Mouse (Mus musculus) brain, adult 2 months (tissue): ENCODE measurements at regions not wholly inside any gene's neighbourhood (a gene's known extent, or its start where the extent isn't known, plus 50 kb on each side); places are given as distances from the start of the nearest gene placed in this dataset.

Experiments
- DNase-seq: peaks from one replicate; pipeline ENCODE4 v3.0.0; 2011; ENCODE audit warnings: low read depth, low spot score

DNA sequence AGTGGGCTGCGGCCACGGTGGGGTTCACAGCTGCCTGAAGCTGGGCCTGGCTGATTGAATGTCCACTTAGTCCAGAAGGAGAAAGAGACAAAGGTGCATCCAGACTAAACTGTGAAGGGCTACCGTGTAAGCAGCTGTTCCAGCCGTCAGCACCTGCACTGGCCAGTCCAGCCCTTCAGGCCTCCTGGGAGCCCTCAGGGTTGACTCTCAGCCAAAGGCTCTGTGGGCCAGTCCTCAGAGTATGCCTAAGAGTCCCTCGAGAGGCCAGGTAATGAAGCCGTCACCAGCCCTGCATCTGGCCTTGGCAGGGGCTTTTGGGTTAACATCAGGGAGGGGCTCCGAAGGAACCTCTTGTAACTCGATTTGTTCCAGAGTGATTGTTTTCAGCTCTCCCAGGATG lies 187.4 kb downstream of the Gpd2 start:
- DNase-seq, result no peak

DNA sequence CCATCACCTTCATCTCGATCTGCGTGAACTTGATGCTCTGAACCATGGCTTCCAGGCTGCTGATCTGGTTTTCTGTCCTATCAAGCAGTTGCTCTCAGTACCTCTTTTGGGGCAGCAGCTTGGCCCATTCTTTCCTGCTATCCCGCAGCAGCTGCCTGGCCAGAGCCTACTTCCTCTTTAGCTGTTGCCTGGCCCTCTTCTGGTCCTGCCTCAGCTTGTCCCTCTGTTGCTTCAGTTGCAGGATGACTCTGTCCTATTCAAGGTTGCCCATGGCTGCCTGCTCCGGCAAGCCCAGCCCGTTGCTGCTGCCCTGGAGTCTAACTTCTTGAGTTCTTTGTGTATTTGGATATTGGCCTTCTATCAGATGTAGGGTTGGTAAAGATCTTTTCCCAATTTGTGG lies 188.0 kb downstream of the Gpd2 start:
- no peak for DNase-seq

DNA sequence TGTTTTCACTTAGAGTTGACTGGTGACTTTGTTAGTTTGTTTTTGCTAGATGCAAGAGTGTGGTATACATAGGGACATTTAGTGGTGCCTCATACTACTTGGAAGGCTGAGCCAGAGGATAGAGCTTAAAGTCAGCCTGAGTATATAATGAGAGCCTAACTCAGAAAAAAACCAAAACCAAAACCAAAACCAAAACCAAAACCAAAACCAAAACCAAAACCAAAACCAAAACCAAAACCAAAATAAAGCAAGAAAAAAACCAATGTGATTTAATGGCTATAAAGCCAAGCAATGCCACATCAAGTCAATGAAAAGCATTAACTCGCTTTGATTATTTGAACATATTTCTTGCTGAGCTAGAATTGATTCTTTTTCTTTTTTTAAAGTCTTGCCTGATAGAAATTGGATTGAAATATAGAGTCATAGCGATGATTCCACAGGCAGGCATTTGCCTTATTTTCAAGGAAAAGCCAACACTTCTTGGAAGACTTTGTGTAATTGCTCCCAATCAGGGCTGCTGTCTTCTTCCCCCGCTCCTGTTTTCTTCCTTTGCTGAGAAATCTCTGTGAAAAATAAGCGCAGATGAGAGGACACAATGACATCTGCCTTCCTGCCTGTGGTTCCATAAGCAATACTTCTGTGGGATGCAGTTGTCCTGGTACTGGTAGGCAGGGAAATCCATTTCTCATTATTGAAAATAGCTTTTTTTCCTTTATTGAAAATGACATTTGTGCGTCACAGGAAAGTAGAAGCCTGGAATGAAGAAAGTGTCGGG lies 213.7 kb downstream of the Gpd2 start:
- peak; percentile 69 for DNase-seq

DNA sequence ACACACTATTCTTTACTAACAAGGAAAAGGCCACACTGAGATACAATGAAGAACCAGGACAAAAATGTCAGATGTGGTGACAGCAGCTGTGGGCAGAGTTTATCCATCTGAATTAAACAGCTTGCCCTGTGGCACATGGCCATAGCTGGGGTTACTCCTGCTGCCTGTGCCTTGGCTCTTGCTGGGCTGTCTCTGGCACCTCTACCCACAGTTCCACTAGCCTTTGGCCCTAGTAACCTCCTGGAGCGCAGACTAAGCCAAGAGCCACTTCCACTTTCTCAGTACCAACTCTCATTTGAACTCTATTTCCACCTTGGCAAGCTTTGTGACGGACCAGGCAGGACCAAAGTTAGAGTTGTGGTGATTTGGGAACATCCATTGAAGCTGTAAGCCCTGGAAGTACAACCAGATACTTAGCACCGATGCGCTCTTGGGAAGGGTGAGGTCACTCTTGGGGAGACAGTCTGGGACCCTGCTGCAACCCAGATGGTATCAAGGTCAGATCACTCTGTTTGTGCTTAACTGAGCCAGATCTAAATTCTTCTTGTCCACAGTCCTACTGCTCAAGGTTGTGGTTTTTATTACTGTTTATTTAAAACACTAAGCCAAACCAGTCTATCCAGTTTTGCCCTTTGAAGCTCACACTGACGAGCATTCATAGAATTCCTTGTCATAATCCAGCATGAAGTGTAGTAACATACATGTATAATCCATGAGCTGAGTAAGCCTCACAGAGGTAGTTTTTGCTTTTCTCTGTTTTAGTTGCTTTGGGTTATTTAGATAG lies 216.7 kb downstream of the Gpd2 start:
- no peak for DNase-seq

DNA sequence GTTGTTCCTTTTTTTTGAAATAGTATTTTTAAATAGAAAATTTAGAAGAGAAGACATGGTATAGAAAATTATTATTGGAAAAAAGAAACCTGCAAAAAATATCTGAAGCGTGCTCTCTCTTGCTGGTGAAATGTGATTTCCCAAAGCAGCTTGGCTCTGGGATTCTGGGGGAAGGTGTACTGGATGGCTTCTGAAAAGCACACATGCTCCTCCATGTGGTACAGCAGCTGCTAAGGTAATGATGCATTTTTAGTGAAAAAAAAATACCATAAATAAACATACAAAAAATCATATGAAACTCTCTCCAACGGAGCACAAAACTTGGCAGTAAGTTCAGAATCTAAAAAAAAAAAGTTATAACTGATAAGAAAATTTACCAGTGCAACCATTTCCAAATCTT lies 222.5 kb downstream of the Gpd2 start:
- DNase-seq, result peak; percentile 68

DNA sequence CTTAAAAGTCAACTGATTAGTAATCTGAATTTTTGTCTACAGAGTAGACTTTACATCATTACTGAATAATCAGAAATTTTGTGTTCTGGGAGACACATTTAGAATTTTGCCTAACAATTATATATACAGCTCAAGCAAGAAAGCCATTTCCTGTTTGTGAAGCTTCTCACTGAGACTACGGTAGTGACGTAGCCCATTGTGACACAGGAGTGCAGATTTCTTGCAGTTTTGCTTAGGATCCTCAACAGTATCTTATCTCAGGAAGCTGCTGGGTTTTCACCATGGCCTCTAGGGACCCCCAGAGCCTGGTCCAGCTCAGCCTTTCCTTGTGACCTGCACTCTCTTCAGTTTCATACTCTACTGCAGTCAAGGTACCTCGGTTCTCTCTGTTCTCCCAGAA lies 236.4 kb downstream of the Gpd2 start:
- no peak for DNase-seq

DNA sequence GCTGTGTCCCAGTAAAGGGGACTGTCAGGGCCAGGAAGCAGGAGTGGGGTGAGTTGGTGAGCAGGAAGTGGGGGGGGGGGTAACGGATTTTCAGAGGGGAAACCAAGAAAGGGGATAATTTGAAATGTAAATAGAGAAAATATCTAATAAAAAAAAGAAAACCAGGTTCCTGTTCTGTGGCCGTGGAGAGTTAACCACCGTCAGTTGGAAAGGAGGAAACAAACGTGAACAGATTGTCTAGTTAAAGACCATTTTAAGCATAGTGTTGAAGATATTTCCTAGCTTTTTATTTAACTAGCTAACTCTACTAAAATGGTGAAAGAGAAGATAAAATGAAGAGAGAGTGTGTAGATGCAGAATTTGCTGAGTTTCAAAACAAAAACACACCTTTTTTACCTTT lies 254.7 kb downstream of the Gpd2 start:
- no peak for DNase-seq

DNA sequence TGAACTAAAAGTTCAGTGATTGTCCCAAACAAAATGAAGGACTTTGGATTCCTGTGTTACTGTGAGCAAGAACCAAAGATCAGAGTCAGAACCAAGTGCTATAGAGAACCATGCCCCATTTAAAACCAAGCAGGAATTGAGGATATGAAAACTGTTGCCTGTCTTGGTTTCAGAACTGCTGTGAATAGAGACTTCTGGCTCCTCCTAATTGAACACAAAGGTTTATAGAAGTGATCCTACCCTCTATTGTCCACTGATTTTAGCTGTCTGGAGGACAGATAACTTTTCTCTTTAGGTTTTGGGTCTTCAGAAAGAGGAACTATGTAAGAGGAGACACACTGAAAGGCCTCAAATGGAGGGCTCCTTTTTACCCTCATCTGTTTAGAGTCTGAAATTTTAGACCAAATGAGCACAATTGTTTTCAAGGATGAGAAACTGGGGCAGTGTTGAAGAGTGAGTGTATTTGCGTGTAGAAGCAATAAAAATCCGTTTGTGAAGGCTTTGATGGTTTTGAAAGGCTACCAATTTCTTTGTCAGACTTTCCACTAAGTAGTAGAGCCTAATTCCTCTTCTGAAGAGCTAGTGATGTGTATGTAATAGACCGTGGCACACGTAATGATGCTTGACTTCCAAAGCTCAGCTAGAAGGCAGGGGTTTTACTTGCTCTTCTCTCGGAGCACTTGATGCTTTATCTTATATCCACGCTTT lies 255.6 kb downstream of the Gpd2 start:
- DNase-seq, result no peak

DNA sequence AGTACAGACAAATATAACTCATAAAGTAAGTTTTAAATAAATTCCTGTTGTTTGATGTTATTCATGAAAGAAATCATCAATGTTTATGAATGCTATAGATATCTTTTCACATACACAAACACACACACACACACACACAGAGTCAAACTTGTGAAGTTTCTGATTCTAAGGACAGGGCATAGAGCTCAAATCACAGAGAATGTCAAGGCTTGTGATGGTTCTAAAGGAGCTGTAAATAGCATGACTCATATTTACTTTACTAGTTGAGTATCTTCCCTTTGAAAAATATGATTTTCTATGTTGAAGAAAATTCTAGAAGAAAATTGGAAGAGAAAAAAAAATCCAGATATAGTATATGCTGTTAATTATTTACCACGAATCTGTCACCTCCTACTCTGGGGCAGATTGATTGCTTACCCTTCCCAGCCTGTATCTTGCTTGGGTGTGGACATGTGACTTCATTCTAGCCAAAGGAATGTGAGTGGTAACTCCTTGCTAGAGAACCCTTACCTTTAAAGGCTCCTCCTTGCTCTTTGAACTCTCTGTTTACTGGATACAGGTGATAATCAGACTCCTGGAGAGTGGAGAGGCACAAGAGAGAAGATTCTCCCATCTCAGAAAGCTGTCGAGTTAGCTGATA lies 259.0 kb downstream of the Gpd2 start:
- DNase-seq, result no peak

DNA sequence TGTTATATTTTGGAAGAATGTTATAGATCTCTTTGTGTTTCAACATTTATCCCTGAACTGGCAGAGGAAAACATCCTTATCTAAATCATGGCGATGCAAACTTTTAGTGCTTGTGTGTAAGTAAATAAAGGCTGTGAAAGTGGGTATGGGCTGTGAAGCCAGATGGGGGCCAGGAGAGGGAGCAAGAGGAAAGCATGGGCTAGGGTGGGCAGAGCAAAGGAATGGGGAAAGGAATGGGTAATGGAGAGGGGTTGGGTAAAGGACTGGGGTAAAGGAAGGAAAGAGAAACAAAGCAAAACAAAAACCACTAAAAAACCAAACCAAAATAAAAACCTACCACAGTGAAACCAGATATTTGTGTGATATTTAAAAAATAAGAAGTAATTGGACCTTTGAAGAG lies 260.5 kb downstream of the Gpd2 start:
- DNase-seq, result no peak

DNA sequence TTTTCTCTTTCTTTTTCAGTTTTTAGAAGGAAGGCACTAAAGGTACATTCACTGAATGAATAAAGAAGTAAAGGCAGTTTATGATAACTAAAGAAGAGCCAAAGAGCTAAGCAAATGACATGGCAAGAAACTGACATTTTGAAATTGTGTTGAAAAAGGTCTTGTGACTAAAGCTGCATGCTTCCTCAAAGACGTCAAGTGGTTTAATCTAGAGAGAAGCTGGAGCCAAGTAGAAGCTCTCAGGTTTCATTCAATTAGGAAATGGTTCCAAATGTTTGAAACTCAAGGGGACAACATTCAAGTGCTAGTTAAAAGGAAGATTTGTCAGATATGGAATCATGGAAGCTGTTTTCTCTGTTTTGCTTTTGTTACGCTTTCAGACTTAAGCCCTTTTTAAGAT lies 267.2 kb downstream of the Gpd2 start:
- DNase-seq, result no peak

DNA sequence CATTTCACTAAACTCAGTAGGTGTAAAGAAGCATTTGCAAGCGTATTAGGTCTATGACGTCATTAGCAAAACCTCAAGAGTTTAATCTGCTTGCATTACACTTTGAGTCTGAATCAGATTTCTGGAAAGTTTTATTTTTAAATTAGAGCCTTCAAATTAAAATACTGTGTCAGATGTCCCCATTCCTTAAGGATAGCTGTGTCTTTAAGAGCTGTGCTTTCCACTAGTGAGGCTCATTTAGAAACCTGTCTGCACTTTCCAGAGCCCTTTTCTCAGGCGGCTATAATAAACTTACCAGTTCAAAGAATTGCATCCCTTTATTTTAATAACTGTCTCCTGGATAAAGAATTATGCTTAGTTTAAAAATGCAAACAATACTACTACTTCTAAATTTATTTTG lies 285.0 kb downstream of the Gpd2 start:
- no peak for DNase-seq

DNA sequence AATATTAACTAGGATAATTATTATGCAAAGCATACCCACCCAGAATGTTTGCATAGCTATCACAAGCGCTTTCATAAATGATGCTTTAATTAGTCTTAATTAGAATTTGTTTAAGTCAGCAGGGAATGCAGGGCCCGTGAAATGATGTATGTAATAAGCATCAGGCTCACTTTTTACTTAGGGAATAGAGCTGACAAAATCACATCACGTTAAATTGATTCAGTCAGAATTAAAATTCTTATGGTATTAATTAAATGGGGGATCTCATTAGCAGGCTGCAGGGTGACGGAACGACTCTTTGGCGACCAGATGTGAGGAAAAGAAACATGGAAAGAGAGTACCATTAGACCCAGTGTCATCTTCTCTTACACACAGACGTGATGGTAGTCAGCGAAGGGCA lies 285.5 kb downstream of the Gpd2 start:
- DNase-seq, result no peak

DNA sequence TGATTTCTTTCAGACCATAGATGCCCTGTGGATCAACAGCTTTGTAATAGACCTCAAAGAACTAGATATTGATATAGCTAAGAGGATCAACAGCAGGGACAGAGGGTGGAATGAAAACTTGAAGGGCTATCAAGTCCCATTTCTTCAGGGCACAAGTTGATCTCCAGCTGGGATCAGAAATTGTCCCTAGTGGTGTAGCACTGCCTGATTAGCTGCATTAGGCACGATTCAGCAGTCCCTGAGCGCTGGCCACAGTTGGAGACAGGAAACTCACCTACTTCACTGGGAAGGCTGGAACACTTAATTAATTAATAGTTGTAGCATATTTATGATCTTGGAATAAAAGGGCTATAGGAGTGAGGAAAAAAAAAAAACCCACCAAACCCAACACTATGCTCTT lies 290.5 kb downstream of the Gpd2 start:
- DNase-seq, result no peak

DNA sequence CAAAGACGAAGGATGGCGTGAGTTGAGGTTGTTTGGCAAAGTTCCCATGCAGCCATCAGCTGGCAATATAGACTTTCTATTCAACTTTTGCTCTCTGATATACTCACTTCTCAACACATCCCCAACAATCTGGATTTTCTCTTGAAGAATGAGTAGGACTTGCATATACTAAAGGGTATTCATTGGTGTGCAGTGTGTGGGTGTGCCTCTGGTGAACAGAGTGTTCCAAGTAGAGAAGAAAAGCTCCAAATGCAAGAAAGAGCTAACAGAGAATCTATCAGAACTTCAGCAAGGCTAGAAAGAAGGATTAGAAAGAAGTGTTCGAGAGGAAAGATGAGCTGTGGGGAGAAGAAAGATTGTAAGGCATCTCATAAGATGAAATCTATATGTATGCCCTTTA lies 302.4 kb downstream of the Gpd2 start:
- peak; percentile 22 for DNase-seq

DNA sequence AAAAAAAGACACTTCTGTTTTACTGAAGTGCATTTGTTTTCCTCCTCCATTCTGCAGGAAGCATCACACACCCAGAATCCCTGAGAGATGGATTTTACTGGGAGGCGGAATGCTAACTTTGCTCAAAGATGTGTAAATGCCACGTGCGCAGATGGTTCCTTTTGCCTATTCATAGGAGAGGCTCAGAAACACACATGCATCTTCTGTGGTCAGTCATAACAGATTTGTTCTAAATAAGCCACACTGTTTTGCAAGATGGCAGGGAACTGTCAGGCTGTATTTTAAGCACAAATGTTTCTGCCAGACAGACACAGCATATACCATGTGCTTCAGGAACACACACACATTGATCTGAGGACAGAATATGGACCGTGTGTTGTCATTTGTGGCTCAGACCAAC lies 327.8 kb downstream of the Gpd2 start:
- DNase-seq, result peak; percentile 65

DNA sequence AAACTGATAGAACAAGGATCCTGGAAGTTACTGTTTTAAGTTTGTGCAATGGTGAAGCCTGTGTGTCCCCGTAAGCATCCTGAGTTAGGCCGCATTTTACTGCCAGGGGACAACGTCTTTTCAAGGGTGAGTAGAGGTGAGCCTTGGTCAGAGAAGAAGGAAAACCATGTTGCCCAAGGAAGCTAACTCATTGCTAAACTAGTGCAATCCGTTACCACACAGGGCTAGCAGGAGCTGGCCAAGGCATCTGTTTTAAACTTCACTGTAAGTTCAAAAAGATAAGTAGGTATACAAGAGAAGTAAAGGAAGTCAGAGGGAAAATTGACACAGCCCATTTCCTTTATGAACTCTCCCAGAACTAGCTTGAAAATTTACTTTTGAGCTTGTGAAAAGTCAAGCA lies 328.7 kb downstream of the Gpd2 start:
- no peak for DNase-seq

DNA sequence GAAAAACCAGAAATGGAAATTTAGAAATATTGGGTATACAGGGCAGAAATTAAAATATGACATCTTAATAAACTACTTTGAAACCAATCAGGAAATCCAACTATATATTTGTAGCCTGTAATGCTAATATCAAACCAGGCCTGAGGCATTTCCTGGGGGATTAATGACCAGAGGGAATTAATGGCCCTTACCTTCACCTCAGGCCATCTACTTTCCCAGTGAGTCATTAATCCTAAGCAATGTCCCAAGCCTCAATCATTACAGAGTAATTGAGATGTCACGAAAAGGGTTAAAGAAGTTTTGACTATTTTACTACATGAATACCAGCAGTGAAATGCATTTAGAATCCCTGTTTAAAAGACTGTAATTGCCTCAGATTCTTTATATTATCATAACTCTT lies 329.7 kb downstream of the Gpd2 start:
- no peak for DNase-seq

DNA sequence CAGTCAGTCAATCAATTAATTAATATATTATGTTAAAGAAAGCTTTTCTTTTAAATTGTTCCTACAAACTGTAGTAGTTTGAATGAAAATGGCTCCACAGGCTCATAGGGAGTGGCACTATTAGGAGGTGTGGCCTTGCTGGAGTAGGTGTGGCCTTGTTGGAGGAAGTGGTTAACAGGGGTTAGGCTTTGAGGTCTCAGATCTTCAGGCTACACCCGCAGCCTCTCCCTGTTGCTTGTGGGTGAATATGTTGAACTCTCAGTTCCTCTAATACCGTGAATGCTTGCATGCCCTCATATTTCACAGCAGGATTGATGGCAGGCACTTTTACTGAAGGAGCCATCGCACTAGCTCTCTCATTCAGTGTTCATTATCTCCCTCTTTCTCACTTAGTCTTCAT lies 349.6 kb downstream of the Gpd2 start:
- no peak for DNase-seq

DNA sequence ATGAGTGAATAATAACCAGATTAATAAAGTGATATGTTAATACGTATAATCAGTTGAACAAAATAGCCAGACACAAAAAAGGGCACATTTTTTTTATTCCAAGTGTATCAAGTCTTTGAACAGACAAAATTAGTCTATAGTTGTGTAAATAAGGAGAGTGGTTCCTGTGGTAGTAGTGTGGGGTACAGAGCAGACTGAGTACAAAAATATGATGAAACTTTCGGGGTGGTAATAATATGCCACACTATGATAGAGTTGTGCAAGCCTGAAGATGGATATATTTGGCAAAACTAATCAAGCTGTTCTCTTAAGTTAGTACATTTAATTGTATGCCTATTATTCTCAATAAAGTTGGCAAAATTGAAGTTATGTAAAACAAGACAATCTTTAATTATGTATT lies 356.1 kb downstream of the Gpd2 start:
- DNase-seq, result no peak

DNA sequence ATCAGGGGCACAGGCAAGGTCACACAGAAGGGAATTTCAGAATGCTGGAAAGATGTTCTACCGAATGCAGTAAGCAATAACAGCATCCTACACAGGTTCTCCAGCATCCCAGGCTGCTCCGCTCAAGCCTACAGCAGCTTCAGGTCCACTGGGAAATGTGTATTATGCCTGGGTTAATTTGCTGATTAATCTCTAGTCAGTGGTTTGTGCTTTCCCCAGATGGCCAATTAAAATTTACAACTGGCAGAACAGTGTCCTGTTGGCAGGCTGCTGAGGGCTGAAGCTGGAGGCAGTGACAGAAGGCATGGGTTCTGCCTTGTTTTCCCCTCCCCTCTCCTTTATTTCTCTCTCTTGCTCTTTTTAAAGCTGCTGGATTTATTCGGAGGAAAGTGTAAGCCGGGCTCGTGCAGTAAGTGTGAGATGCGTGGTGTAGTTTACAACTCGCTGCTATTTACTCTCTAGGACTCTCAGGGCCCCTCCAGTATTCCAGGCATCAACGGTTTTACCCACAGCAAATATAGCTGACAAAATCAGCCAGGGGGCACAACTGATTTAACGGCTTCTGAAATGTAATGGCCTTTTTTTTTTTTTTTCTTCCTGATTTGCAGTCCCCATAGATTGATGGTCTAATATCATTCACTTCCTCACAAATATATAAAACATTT lies 360.4 kb downstream of the Gpd2 start:
- DNase-seq, result peak; percentile 63

DNA sequence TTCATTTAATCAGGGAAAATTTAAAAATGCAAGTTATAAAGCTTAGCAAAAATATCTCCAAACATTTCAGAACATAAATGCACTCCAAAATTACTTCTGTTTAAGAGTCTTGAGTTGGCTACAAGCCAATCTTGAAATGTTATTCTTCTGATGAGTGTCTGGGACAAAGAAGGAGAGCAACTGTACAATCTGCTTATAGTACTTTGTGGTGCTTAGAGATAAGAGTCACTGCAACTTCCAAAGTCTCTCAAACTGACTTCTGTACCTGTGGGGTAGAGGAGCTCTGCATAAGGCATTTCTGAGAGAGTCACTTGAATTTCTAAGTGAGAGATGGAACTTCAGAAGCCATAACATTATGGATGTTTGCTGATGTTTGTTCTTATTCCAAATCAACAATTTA lies 374.2 kb downstream of the Gpd2 start:
- no peak for DNase-seq
